Mouse (Mus musculus) kidney, adult 2 months (tissue): Measurements from ENCODE around the gene Plch2.

Experiments used
- CTCF ChIP-seq: fragments of 200-500 bp; conservative IDR thresholded peaks from 2 replicates; pipeline ENCODE4 v1.5.1; 2011; ENCODE audit warnings: low read depth, mild to moderate bottlenecking, control low read depth, low read length, moderate library complexity, mixed read lengths; ENCODE audit not compliant: insufficient read depth, insufficient read length
- POLR2A ChIP-seq: fragments of 200-500 bp; IDR thresholded peaks from one replicate; pipeline ENCODE4 v1.6.1; 2011; ENCODE audit warnings: low read depth, low read length, control low read depth

DNA sequence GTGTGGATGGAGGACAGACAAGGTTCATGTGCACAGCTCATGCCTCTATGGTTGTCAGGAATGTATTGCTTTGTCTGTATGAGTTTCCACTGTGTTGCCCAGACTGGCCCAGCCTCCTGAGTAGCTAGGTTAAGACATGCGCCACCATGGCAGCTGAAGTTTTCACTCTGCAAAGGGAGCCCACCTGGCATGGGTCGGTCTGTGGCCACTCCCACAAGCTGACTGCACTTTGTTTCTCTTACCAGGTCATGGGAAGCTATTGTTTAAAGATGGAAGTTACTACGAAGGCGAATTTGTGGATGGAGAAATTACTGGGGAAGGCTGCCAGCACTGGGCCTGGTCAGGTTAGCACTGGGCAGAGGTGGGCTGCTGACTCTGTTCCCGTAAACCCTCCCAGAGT is 32.7 kb upstream of the Plch2 start:
- TF ChIP-seq CTCF, result no peak
- no peak for TF ChIP-seq POLR2A
